Mouse (Mus musculus) embryonic facial prominence, embryonic 13.5 days (tissue): ENCODE results near the gene Slc25a11. TPM values are rescaled to one million over a fixed set of nuclear protein-coding genes. Genes with fewer than 3 reads are reported as not detected.
A peak's percentile ranks its signal among the peaks of the same experiment; 100 is the strongest.

Experiments
- ATAC-seq: fragments of 200-750 bp; cut with Nextera tagmentation; 2 replicates; pipeline ENCODE4 v1.8.0; 2017; ENCODE audit warnings: low read depth; ENCODE audit not compliant: insufficient number of reproducible peaks, insufficient read depth, low FRiP score, low TSS enrichment
- H3K27ac ChIP-seq: fragments of 300-500 bp; sonication (generic); 2 replicates; pipeline ENCODE4 v1.5.1; 2015; ENCODE audit warnings: moderate library complexity, mild to moderate bottlenecking, inconsistent platforms
- H3K27me3 ChIP-seq: fragments of 300-500 bp; sonication (generic); 2 replicates; pipeline ENCODE4 v1.6.1; 2015; ENCODE audit warnings: mild to moderate bottlenecking, inconsistent platforms
- H3K36me3 ChIP-seq: fragments of 300-500 bp; sonication (generic); 2 replicates; pipeline ENCODE4 v1.6.1; 2015; ENCODE audit warnings: mild to moderate bottlenecking, inconsistent platforms
- H3K4me1 ChIP-seq: fragments of 300-500 bp; sonication (generic); 2 replicates; pipeline ENCODE4 v1.6.1; 2015; ENCODE audit warnings: inconsistent platforms
- H3K4me2 ChIP-seq: fragments of 300-500 bp; sonication (generic); 2 replicates; pipeline ENCODE4 v1.6.1; 2015; ENCODE audit warnings: moderate library complexity, mild to moderate bottlenecking, inconsistent platforms
- H3K4me3 ChIP-seq: fragments of 300-500 bp; sonication (generic); 2 replicates; pipeline ENCODE4 v1.5.1; 2015; ENCODE audit warnings: mild to moderate bottlenecking, inconsistent platforms
- H3K9ac ChIP-seq: fragments of 300-500 bp; sonication (generic); 2 replicates; pipeline ENCODE4 v1.6.1; 2015; ENCODE audit warnings: mild to moderate bottlenecking, inconsistent platforms
- H3K9me3 ChIP-seq: fragments of 300-500 bp; sonication (generic); 2 replicates; pipeline ENCODE4 v1.6.1; 2016; ENCODE audit warnings: inconsistent platforms
- WGBS: fragments of 180-500 bp; shearing (Covaris S2); methylation state at CpG from one replicate; pipeline ENCODE4 v1.1.7; 2015; ENCODE audit warnings: mixed read lengths; 5-methylcytosine and 5-hydroxymethylcytosine counted together
- polyA plus RNA-seq: library from polyadenylated mRNA; unstranded; fragments of >200 nt; fragmentation: Nextera tagmentation; extraction: Ambion mirVana; gene quantifications from 2 replicates; pipeline ENCODE4 v1.2.1, GENCODE M21; 2015

Gene Slc25a11
- 167 and 170 TPM in 2 replicates for polyA plus RNA-seq

DNA sequence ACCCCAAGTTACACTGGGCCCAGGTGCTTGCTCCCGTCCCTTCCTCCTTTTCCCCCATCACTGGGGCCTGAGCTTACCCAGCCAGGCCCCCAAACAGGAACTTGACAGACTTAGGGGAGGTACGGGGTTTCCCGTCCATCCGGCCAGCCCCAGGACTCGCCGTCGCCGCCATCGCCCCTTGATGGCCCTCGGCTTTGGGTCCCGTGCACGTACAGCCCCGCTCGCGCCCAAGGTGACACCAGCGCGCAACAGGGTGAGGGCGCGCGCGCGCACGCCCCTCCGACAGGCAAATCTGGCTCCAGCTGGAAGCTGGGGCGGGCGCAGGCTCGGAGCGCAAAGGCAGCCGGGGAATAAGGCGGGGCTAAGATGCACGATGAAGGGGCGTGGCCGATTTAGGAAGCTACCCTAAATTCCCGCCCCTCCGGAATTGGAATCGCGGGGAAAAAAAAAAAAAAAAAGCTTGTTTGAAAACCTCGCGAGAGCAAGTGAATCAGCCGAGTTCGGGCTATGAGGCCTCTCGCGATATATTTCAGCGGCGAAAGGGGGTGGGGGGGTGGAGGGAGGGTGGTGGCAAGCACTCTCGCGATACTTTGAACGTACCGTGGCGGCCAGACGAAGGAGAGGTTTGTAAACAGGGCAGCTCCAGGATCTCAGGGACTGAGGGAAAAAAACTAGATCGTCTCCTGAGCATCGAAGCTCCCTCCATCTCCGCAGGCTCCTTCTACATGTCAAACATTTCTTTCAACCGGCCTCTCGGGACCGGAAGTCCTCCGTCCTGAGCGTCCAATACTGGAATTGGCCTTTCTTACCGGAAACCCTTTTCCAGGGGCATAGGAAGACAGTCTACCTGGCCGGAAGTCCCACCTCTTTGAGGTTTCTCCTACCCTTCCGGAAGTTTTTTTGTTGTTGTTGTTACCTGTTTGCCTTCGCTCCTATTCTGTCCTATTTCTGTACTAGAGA lies at the start of gene Slc25a11, which contains the start of gene Rnf167:
Slc25a11 (minus strand) TSS at position 789 of the 960 bp plus-strand sequence.
Rnf167 (plus strand) TSS at position 545 of the 960 bp plus-strand sequence.
- H3K36me3 ChIP-seq: peaks cover 66% of the 10 kb centered on the region
- under 1% methylated on average over 63 of the region's 63 CpGs for WGBS
- H3K4me2 ChIP-seq: peak within 1 kb of the TSS; percentile 97
- H3K4me3 ChIP-seq: peak within 1 kb of the TSS; percentile 88
- H3K4me1 ChIP-seq: peaks cover 54% of the 10 kb centered on the region
- peak within 1 kb of the TSS; percentile 94 for H3K9ac ChIP-seq
- H3K27me3 ChIP-seq: no peaks in the 10 kb centered on the region
- ATAC-seq: peak; percentile 78
- H3K27ac ChIP-seq: peak within 1 kb of the TSS; percentile 95
- H3K9me3 ChIP-seq: no peaks in the 10 kb centered on the region

DNA sequence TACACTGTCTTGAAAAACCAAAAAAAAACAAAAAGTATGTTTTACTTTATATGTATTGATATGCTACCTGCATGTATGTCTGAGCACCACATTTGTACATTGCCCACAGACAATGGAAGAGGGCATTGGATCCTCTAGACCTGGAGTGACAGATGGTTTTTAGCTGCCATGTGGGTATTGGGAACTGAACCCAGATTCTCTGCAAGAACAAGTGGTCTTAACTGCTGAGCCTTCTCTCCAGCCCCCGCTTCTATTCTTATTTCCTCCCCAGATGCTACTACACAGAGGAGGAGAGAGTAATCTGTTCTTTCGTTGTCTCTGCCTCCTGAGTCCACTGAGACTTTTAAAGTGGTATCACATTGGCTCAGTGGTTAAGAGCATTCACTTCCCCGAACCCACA lies 46.2 kb upstream of the Slc25a11 start:
- Histone ChIP-seq H3K9ac (no peak overlapping the region), H3K27ac (no peak overlapping the region), H3K9me3 (no peaks in the 10 kb centered on the region), H3K4me1 (peaks cover 2% of the 10 kb centered on the region; the same call in 1 of the 2 replicates), H3K36me3 (no peaks in the 10 kb centered on the region), H3K4me2 (no peak overlapping the region), H3K27me3 (no peaks in the 10 kb centered on the region), H3K4me3 (no peak overlapping the region)
- WGBS: 66% methylated on average over 3 of the region's 3 CpGs
- ATAC-seq: no peak

DNA sequence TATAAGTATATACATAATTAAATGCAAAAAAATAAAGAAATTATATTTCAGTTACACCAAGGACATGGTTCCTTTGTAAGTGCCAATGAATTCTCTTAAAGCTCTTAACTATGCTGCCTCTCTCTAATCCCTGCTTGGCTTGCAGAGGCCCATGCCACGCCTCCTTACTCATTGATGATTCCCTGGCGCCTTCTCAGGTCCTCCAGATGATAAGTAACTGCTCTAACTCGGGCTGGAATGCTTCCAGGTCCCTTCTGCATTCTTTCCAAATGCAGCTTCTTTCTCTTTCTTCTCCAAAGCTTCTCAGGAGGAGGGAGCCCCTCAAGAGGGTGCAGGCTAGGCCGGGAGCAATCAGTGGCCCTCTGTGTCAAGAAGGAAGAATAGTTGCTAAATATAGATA lies 42.3 kb upstream of the Slc25a11 start:
- ATAC-seq: no peak
- WGBS: 50% methylated on average over 4 of the region's 4 CpGs
- no peaks in the 10 kb centered on the region for H3K9me3 ChIP-seq
- H3K36me3 ChIP-seq: peaks cover 9% of the 10 kb centered on the region; the same call in 1 of the 2 replicates
- H3K4me3 ChIP-seq: no peak overlapping the region
- H3K27me3 ChIP-seq: no peaks in the 10 kb centered on the region
- no peak overlapping the region for H3K27ac ChIP-seq
- no peak overlapping the region for H3K4me2 ChIP-seq
- H3K9ac ChIP-seq: no peak overlapping the region
- peaks cover 17% of the 10 kb centered on the region for H3K4me1 ChIP-seq

GRCm38 (mm10) chr11:70688372-70688771 lies 41.1 kb upstream of the Slc25a11 start:
- ATAC-seq: no peak
- Histone ChIP-seq H3K4me3 (peak overlapping the region; percentile 79), H3K36me3 (peaks cover 21% of the 10 kb centered on the region), H3K27ac (peak overlapping the region; percentile 85), H3K27me3 (no peaks in the 10 kb centered on the region), H3K4me1 (peaks cover 17% of the 10 kb centered on the region), H3K9ac (peak overlapping the region; percentile 91), H3K9me3 (no peaks in the 10 kb centered on the region), H3K4me2 (peak overlapping the region; percentile 82)
- WGBS: 15% methylated on average over 8 of the region's 8 CpGs

GRCm38 (mm10) chr11:70687601-70688199 lies 40.4 kb upstream of the Slc25a11 start, which contains the start of gene Camta2:
TSS of gene Camta2 (minus strand) at chr11:70688105.
- H3K27ac ChIP-seq: peak within 1 kb of the TSS; percentile 85
- H3K9ac ChIP-seq: peak within 1 kb of the TSS; percentile 91
- H3K9me3 ChIP-seq: no peaks in the 10 kb centered on the region
- no peaks in the 10 kb centered on the region for H3K27me3 ChIP-seq
- peaks cover 28% of the 10 kb centered on the region for H3K36me3 ChIP-seq
- peak within 1 kb of the TSS; percentile 79 for H3K4me3 ChIP-seq
- peaks cover 17% of the 10 kb centered on the region for H3K4me1 ChIP-seq
- WGBS: under 1% methylated on average over 50 of the region's 55 CpGs
- ATAC-seq: peak; percentile 70
- peak within 1 kb of the TSS; percentile 82 for H3K4me2 ChIP-seq

GRCm38 (mm10) chr11:70686901-70687566 lies 39.8 kb upstream of the Slc25a11 start:
- WGBS: 4% methylated on average over 16 of the region's 16 CpGs
- peaks cover 21% of the 10 kb centered on the region for H3K4me1 ChIP-seq
- H3K4me3 ChIP-seq: peak overlapping the region; percentile 79
- H3K9me3 ChIP-seq: no peaks in the 10 kb centered on the region
- peak overlapping the region; percentile 82 for H3K4me2 ChIP-seq
- peak overlapping the region; percentile 91 for H3K9ac ChIP-seq
- H3K27ac ChIP-seq: peak overlapping the region; percentile 85
- peak; percentile 49; the same call in 1 of the 2 replicates for ATAC-seq
- no peaks in the 10 kb centered on the region for H3K27me3 ChIP-seq
- peaks cover 35% of the 10 kb centered on the region for H3K36me3 ChIP-seq

GRCm38 (mm10) chr11:70683640-70684039 lies 36.4 kb upstream of the Slc25a11 start:
- peaks cover 55% of the 10 kb centered on the region for H3K36me3 ChIP-seq
- ATAC-seq: no peak

GRCm38 (mm10) chr11:70681897-70682581 lies 34.8 kb upstream of the Slc25a11 start:
- no peak overlapping the region for H3K4me3 ChIP-seq
- peak overlapping the region; percentile 49; the same call in 1 of the 2 replicates for H3K9ac ChIP-seq
- no peaks in the 10 kb centered on the region for H3K9me3 ChIP-seq
- H3K27ac ChIP-seq: no peak overlapping the region
- no peaks in the 10 kb centered on the region for H3K27me3 ChIP-seq
- no peak overlapping the region for H3K4me2 ChIP-seq
- peaks cover 16% of the 10 kb centered on the region for H3K4me1 ChIP-seq
- no peak for ATAC-seq
- peaks cover 61% of the 10 kb centered on the region for H3K36me3 ChIP-seq
- 23% methylated on average over 11 of the region's 11 CpGs for WGBS

More at GRCm38 (mm10) chr11:70683640-70684039, 36.4 kb upstream of the Slc25a11 start:
- Histone ChIP-seq H3K9ac (no peak overlapping the region), H3K4me1 (peaks cover 22% of the 10 kb centered on the region), H3K9me3 (no peaks in the 10 kb centered on the region), H3K27ac (no peak overlapping the region), H3K27me3 (no peaks in the 10 kb centered on the region), H3K4me2 (no peak overlapping the region), H3K4me3 (no peak overlapping the region)
- 89% methylated on average over 5 of the region's 5 CpGs for WGBS

- no peak overlapping the region for H3K4me2 ChIP-seq
- no peak overlapping the region for H3K9ac ChIP-seq
- no peak for ATAC-seq
- 62% methylated on average over 12 of the region's 12 CpGs for WGBS
- H3K9me3 ChIP-seq: no peaks in the 10 kb centered on the region
- no peak overlapping the region for H3K27ac ChIP-seq
- H3K27me3 ChIP-seq: no peaks in the 10 kb centered on the region
- H3K36me3 ChIP-seq: peaks cover 70% of the 10 kb centered on the region
- H3K4me1 ChIP-seq: peaks cover 7% of the 10 kb centered on the region
- no peak overlapping the region for H3K4me3 ChIP-seq
Observed at GRCm38 (mm10) chr11:70681170-70681569, 33.9 kb upstream of the Slc25a11 start.

- no peaks in the 10 kb centered on the region for H3K27me3 ChIP-seq
- H3K4me2 ChIP-seq: no peak overlapping the region
- no peaks in the 10 kb centered on the region for H3K9me3 ChIP-seq
- peaks cover 6% of the 10 kb centered on the region for H3K4me1 ChIP-seq
- 90% methylated on average over 8 of the region's 8 CpGs for WGBS
- peaks cover 76% of the 10 kb centered on the region for H3K36me3 ChIP-seq
- H3K4me3 ChIP-seq: no peak overlapping the region
- no peak for ATAC-seq
- no peak overlapping the region for H3K9ac ChIP-seq
- H3K27ac ChIP-seq: no peak overlapping the region
Observed at GRCm38 (mm10) chr11:70679894-70680293, 32.6 kb upstream of the Slc25a11 start.

DNA sequence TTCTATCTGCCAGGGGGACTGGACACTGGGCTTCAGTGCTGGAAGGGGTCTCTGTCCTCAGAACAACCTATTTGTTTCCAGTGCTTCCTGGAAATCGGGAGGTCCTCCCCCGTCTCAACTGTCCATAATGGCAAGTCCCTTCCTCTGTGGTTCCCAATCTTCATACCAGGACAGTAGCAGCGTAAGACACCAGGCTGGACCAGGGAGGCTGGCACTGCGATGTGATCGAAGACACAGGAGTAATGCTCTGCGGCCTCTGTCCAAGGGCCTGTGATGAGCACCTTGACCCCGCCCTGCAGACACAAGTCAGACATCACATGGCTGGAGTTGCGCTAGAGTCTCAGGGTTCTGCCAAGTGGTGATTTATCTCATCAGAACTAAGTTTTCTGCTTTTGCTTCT lies 32.1 kb upstream of the Slc25a11 start:
- WGBS: 95% methylated on average over 8 of the region's 8 CpGs
- H3K4me2 ChIP-seq: no peak overlapping the region
- H3K36me3 ChIP-seq: peaks cover 74% of the 10 kb centered on the region
- no peak overlapping the region for H3K27ac ChIP-seq
- H3K9me3 ChIP-seq: no peaks in the 10 kb centered on the region
- no peak overlapping the region for H3K4me3 ChIP-seq
- H3K27me3 ChIP-seq: no peaks in the 10 kb centered on the region
- H3K9ac ChIP-seq: no peak overlapping the region
- peaks cover 6% of the 10 kb centered on the region for H3K4me1 ChIP-seq
- ATAC-seq: no peak
